Mouse (Mus musculus) hindbrain, embryonic 16.5 days (tissue): ENCODE measurements at regions not wholly inside any gene's neighbourhood (a gene's known extent, or its start where the extent isn't known, plus 50 kb on each side); places are given as distances from the start of the nearest gene placed in this dataset.

Experiments used
- ATAC-seq: fragments of 200-750 bp; cut with Nextera tagmentation; 2 replicates; pipeline ENCODE4 v1.8.0; 2017; ENCODE audit warnings: moderate TSS enrichment, moderate library complexity
- H3K27ac ChIP-seq: fragments of 300-500 bp; sonication (generic); 2 replicates; pipeline ENCODE4 v1.5.1; 2014; ENCODE audit warnings: low read depth, mild to moderate bottlenecking, control low read depth, low read length, moderate library complexity
- H3K27me3 ChIP-seq: fragments of 300-500 bp; sonication (generic); replicated peaks from 2 replicates; pipeline ENCODE4 v1.6.1; 2014; ENCODE audit warnings: low read length; ENCODE audit not compliant: control insufficient read depth, insufficient read depth
- H3K36me3 ChIP-seq: fragments of 300-500 bp; sonication (generic); 2 replicates; pipeline ENCODE4 v1.6.1; 2014; ENCODE audit warnings: mild to moderate bottlenecking, low read length, moderate library complexity, mixed read lengths; ENCODE audit not compliant: control insufficient read depth, insufficient read depth
- H3K4me1 ChIP-seq: fragments of 300-500 bp; sonication (generic); 2 replicates; pipeline ENCODE4 v1.6.1; 2014; ENCODE audit warnings: low read depth, low read length; ENCODE audit not compliant: control insufficient read depth, insufficient read depth
- H3K4me2 ChIP-seq: fragments of 300-500 bp; sonication (generic); 2 replicates; pipeline ENCODE4 v1.6.1; 2014; ENCODE audit warnings: mild to moderate bottlenecking, low read length, control low read depth, moderate library complexity
- H3K4me3 ChIP-seq: fragments of 300-500 bp; sonication (generic); 2 replicates; pipeline ENCODE4 v1.5.1; 2014; ENCODE audit warnings: mild to moderate bottlenecking, low read length, control low read depth, moderate library complexity
- H3K9ac ChIP-seq: fragments of 300-500 bp; sonication (generic); 2 replicates; pipeline ENCODE4 v1.6.1; 2014; ENCODE audit warnings: low read depth, mild to moderate bottlenecking, control low read depth, low read length, moderate library complexity
- H3K9me3 ChIP-seq: fragments of 300-500 bp; sonication (generic); 2 replicates; pipeline ENCODE4 v1.6.1; 2014; ENCODE audit warnings: mild to moderate bottlenecking, low read length, moderate library complexity; ENCODE audit not compliant: control insufficient read depth
- WGBS: fragments of 180-500 bp; shearing (Covaris S2); extraction: QIAGEN DNeasy Blood & Tissue Kit; methylation state at CpG from one replicate; pipeline ENCODE4 v1.1.7; 2014; 5-methylcytosine and 5-hydroxymethylcytosine counted together

DNA sequence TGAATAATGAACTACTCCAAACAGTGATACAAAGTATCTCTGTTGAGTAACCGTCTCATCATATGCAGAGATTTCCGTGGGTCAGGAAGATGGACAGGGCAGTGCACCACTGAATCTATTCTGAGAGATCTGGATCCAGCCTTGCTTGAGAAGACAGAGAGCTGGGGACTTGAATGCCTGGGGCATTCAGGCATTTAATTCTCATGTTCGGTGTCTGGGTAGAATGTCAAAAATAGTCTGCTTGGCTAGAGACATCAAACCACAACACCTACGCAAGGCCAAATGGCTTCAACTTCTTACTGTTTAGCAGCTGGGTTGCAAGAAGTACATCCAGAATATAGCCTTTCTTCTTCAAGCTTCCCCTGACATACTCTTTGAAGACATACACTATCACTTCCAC, 194.1 kb upstream of the Tbx18 start:
- Histone ChIP-seq H3K4me3 (no peak overlapping the region), H3K4me2 (no peak overlapping the region), H3K9ac (no peak overlapping the region), H3K9me3 (no peaks in the 10 kb centered on the region), H3K36me3 (no peaks in the 10 kb centered on the region), H3K4me1 (no peaks in the 10 kb centered on the region), H3K27me3 (no peaks in the 10 kb centered on the region), H3K27ac (no peak overlapping the region)
- 93% methylated on average over 4 of the region's 4 CpGs for WGBS
- no peak for ATAC-seq

DNA sequence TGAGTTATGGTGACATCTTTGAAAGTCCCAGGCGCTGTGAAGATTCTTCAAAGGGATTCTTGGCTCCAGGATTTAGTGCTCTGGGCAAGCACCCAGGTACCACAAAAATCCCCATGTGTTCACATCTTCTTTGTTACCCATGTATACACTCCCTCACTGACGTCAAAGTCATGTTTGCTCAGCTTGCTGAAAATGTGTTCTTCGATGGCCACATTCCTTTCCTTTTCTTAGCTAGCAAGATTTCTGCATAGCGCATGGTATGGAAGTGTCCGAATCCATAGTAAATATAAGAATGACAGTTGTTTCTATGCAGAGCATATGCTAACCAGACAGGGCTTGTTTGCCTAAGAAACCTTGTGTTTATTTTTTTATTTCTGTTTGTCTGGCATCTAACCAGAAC, 202.2 kb upstream of the Tbx18 start:
- H3K9ac ChIP-seq = no peak overlapping the region
- H3K4me1 ChIP-seq = no peaks in the 10 kb centered on the region
- no peaks in the 10 kb centered on the region for H3K27me3 ChIP-seq
- no peak overlapping the region for H3K27ac ChIP-seq
- no peak overlapping the region for H3K4me2 ChIP-seq
- no peak for ATAC-seq
- no peaks in the 10 kb centered on the region for H3K36me3 ChIP-seq
- no peaks in the 10 kb centered on the region for H3K9me3 ChIP-seq
- no peak overlapping the region for H3K4me3 ChIP-seq
- WGBS = 86% methylated on average over 5 of the region's 5 CpGs

DNA sequence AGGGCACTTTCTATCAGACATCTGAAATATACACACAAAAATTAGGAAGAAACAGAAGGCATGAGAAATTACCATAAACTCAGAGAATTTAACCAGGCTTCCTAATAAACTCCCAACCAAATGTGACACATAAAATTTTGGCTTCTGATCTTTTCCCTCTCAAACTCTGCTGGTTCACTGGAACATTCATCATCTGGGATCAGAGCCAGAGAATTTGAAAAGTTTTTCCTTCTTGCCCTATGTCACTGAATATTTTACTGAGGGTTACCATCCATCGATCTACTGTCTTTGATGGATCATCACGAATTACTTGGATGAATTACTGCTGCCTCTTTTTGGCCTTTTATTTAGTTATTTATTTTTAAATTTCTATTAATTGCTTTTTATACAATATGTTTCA, 221.4 kb upstream of the Tbx18 start:
- Histone ChIP-seq H3K27me3 (no peaks in the 10 kb centered on the region), H3K4me2 (no peak overlapping the region), H3K27ac (no peak overlapping the region), H3K4me3 (no peak overlapping the region), H3K4me1 (no peaks in the 10 kb centered on the region), H3K9me3 (no peaks in the 10 kb centered on the region), H3K9ac (no peak overlapping the region), H3K36me3 (no peaks in the 10 kb centered on the region)
- 89% methylated on average over 2 of the region's 2 CpGs for WGBS
- no peak for ATAC-seq

DNA sequence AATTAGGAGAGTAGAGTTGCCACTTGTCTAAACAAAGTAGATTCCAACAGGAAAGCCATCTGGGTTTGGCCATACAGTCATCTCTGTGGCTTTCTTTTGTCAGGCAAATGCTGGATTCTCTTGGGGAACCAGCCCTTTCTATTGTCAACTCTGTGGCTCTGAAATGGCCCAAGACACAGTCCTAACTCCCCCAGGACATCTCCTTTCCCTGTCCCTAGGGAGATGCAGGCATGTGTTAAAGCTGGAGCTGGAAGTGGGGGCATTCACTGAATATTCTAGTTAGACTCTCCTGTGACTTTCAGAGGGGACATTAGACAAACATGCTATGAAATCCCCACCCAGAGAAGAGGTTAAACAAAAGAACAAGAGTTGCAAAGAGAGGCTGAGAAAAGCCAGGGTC, 223.9 kb upstream of the Tbx18 start:
- Histone ChIP-seq H3K4me3 (no peak overlapping the region), H3K9me3 (no peaks in the 10 kb centered on the region), H3K9ac (no peak overlapping the region), H3K36me3 (no peaks in the 10 kb centered on the region), H3K27ac (no peak overlapping the region), H3K4me1 (no peaks in the 10 kb centered on the region), H3K27me3 (no peaks in the 10 kb centered on the region), H3K4me2 (no peak overlapping the region)
- ATAC-seq = no peak

DNA sequence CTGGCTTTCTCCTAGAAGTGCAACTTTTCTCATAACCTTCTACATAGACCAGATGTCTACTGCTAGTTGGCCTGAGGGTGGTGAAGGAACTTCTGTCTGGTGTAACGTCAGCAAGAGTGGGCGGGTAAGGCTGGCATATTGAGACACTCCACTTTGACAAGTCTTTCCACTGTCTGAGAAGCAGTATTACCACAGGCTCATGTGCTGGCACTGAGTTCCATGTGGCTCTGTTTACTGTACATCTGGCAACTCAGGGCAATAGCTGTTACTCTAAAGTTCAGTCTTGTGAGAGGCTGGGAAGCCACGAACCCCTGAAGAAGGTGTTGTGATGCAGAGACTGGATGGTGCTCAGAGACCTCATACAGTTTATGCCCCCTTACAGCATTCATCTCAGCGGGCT, 230.7 kb upstream of the Tbx18 start:
- Histone ChIP-seq H3K4me1 (no peaks in the 10 kb centered on the region), H3K27me3 (no peaks in the 10 kb centered on the region)
- no peak for ATAC-seq

DNA sequence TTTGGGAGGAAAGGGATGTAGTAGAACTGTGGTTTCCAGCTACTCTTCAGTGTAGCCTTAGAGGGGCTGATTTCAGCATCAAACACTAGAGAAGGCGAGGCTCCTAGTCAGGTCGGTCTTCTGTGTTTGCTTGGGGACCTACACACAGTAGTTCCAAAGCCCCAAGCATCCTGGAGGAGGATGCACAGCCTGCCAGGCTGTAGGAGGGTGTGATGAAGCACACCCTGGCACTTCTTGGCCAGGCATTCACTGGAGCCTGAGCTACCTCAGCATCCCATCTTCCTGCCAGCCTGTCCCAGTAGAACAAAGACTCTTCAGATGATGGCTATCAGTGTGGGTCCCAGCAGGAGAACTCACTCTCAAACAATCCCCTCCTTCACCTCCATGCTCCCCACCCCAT, 233.4 kb upstream of the Tbx18 start:
- ATAC-seq = no peak
- Histone ChIP-seq H3K36me3 (no peaks in the 10 kb centered on the region), H3K9me3 (no peaks in the 10 kb centered on the region), H3K4me3 (no peak overlapping the region), H3K27ac (no peak overlapping the region), H3K4me2 (no peak overlapping the region), H3K4me1 (no peaks in the 10 kb centered on the region), H3K9ac (no peak overlapping the region), H3K27me3 (no peaks in the 10 kb centered on the region)
- WGBS = 80% methylated on average over 2 of the region's 2 CpGs

More for the DNA sequence above, 230.7 kb upstream of the Tbx18 start:
- H3K4me2 ChIP-seq = no peak overlapping the region
- H3K36me3 ChIP-seq = no peaks in the 10 kb centered on the region
- H3K9me3 ChIP-seq = no peaks in the 10 kb centered on the region
- H3K27ac ChIP-seq = no peak overlapping the region
- H3K4me3 ChIP-seq = no peak overlapping the region
- WGBS = 93% methylated on average over 4 of the region's 4 CpGs
- no peak overlapping the region for H3K9ac ChIP-seq

DNA sequence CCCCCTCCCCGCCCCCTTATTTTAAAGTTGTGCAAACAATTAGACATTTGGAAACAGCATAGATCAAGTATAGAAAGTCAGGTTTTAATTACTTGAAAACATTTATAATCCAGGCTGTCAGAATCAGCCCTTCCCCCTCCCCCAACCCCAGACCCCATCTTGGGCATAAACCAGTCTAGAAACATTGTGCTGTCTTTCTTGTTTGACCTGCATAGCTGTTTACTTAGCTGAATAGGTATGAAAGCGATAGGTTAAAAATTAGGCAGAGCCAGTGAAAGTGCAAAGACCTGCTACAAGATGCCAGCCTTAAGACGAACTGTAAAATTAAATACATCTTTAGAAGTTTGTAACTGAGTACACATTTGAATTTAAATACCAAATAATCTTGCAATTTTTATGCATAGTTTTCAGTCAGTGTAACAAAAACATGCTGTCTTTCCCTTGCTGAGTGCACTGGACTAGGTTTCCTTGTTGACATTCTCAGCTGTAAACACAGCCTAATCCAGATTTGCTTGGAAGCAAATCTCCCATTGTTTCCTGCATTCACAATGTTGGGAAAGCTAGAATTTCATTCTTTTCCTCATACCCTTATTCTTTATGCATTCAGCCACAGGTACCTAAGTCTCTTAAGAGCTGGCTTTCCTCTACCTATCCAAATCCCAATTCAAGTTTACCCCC, 234.2 kb upstream of the Tbx18 start:
- no peaks in the 10 kb centered on the region for H3K36me3 ChIP-seq
- no peaks in the 10 kb centered on the region for H3K27me3 ChIP-seq
- no peak overlapping the region for H3K9ac ChIP-seq
- WGBS = 85% methylated on average over 3 of the region's 3 CpGs
- H3K4me1 ChIP-seq = no peaks in the 10 kb centered on the region
- H3K9me3 ChIP-seq = no peaks in the 10 kb centered on the region
- no peak overlapping the region for H3K27ac ChIP-seq
- no peak overlapping the region for H3K4me3 ChIP-seq
- ATAC-seq = no peak
- no peak overlapping the region for H3K4me2 ChIP-seq

DNA sequence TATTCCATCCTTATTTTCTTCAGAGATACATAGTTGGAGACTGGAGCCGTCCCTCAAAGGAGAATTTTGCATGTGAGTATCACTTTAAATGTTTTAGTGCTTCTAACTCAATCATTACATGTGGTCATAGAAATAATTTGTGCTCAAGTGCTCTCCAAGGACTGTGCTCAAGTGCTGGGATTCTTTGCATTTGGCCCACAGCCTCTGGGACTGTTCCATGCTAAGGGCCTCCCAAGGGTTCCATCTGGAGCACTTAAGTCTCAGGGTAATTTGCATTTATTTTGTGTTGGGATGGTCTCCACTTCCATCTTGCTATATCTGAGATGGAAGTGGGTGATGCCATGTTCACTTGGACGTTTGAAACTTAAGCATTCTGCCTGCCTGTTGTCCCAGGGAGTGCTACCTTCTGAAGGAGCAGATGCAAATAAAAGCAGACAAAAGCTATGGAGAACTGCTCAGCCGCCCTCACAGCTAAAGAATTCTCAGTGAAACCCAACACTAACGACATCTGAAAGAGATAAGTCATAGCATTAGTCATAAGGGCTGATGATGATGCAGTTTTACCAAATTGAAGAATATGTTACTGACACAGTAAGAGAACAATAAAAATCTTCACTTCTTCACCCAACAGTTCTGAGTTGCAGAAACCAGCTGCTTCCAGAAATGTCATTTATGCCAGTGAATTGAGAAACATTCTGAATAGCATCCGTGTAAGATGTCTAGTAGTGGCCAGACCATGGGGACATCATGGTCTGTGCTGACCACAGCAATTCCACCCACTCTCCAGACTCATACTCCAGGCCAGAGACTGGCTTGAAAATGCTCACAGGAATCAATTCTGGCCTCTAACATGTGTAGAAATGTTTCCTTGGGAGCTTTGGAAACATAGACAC, 237.4 kb upstream of the Tbx18 start:
- no peaks in the 10 kb centered on the region for H3K27me3 ChIP-seq
- H3K4me1 ChIP-seq = no peaks in the 10 kb centered on the region
- ATAC-seq = no peak
- WGBS = 69% methylated on average over 5 of the region's 5 CpGs
- no peaks in the 10 kb centered on the region for H3K36me3 ChIP-seq
- no peak overlapping the region for H3K4me3 ChIP-seq
- H3K27ac ChIP-seq = no peak overlapping the region
- no peak overlapping the region for H3K4me2 ChIP-seq
- no peak overlapping the region for H3K9ac ChIP-seq
- H3K9me3 ChIP-seq = no peaks in the 10 kb centered on the region

DNA sequence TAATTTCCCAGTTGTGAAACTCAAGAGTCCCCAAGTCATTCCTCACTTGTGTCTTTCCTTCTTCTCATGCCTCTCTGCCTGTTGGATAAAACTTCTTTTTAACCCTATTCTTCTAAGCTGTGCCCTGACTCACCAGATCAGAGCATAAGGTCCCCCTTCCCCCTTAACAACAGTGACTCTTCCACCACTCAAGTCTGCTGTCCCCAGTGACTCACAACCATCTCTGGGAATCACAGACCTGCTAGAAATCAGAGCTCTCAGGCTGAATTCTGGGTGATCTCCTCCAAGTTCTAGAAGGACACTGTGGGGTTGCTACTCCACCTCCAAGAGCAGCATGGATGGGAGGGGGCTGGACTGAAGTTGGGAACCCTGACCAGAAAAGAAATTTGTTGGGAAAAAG, 239.5 kb upstream of the Tbx18 start:
- Histone ChIP-seq H3K9ac (no peak overlapping the region), H3K4me1 (no peaks in the 10 kb centered on the region), H3K27me3 (no peaks in the 10 kb centered on the region), H3K36me3 (no peaks in the 10 kb centered on the region), H3K27ac (no peak overlapping the region), H3K4me3 (no peak overlapping the region), H3K4me2 (no peak overlapping the region), H3K9me3 (no peaks in the 10 kb centered on the region)
- no peak for ATAC-seq
